Comparison of ENCODE assay signal across 9 mouse cellular contexts in the genomic region with DNA sequence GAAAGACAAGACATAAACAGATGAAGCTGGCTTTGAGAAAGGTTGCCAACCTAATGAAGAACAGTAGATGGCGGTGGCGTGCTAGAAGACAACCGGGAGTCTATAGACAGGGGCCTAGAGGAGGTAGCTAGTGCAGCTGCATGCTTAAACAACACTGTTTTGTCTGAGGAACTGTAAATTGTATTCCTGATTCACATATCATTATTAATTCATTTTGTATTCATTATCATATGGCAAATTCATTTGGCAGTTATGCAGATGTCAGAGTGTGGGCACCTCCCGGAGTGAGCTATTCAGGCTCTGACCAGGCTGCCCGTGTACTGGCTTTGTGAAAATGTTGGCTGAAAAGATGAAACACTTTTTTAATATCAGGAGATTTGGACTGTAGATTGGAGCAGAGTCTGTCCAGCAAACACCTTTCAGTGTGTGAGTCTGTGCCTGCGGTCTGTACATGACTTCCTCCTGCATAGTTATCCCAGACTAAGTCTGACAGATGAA.
DNase-seq lines count a peak whose midpoint lies in the region; ATAC-seq and TF ChIP-seq lines count a peak whose summit lies in the region.
"Had no signal": no experiment of that assay in that cellular context is flagged by ENCODE, and none has a peak within 500 bp of the region (broad histone marks: within the 10 kb centered on the region; RNA-seq: fewer than 3 reads in every experiment).

No protein-coding gene starts in this region.

- intact Hi-C loops in gastrocnemius, postnatal 14 days (cut with DNase I; ENCODE audit: low total_unique reads), result no loop called here

- peak; percentile 5 for DNase-seq in kidney, adult 18-20 months
- DNase-seq in kidney, adult 11 months, result no peak
- DNase-seq in cerebellum, postnatal 36 days, result peak; percentile 4 to 24
- DNase-seq in gastrocnemius, postnatal 14 days, result peak; percentile 15
- DNase-seq in layer of hippocampus, adult 2 months (ENCODE audit: low spot score in 2 of 2), result peak; percentile 60 to 72
- peak; percentile 48 for DNase-seq in lung, postnatal 0 days (ENCODE audit: low spot score)
- DNase-seq in right cerebral cortex, postnatal 36 days (ENCODE audit: low spot score in 2 of 2), result peak; percentile 37 to 43
- DNase-seq in urinary bladder, postnatal 25 days (ENCODE audit: low spot score), result no peak
- DNase-seq: liver, embryonic 13.5 days had no signal

- H3K4me1 ChIP-seq in lung, postnatal 0 days (ENCODE audit: insufficient read depth, low read depth, low read length), result no peaks in the 10 kb centered on the region
- H3K4me1 ChIP-seq: liver, embryonic 13.5 days had no signal

- H3K27ac ChIP-seq in layer of hippocampus, adult 2 months, result no peak overlapping the region
- H3K27ac ChIP-seq in lung, postnatal 0 days (ENCODE audit: low read length), result no peak overlapping the region
- H3K27ac ChIP-seq: liver, embryonic 13.5 days had no signal

- no peak overlapping the region for H3K4me2 ChIP-seq in lung, postnatal 0 days (replicated peaks; ENCODE audit: low read depth, low read length)
- H3K4me2 ChIP-seq: liver, embryonic 13.5 days had no signal

- WGBS in lung, postnatal 0 days, result 37% methylated on average over 6 of the region's 6 CpGs

- H3K4me3 ChIP-seq in layer of hippocampus, adult 2 months, result no peak overlapping the region
- no peak overlapping the region for H3K4me3 ChIP-seq in lung, postnatal 0 days (ENCODE audit: low read depth, low read length)
- H3K4me3 ChIP-seq: liver, embryonic 13.5 days had no signal

- H3K9ac ChIP-seq in lung, postnatal 0 days (replicated peaks; ENCODE audit: low read depth), result no peak overlapping the region
- H3K9ac ChIP-seq: liver, embryonic 13.5 days had no signal

- no peaks in the 10 kb centered on the region for H3K27me3 ChIP-seq in lung, postnatal 0 days (replicated peaks; ENCODE audit: insufficient read depth, low read length)
- H3K27me3 ChIP-seq: liver, embryonic 13.5 days had no signal

- no peaks in the 10 kb centered on the region for H3K9me3 ChIP-seq in lung, postnatal 0 days (ENCODE audit: low read length)
- H3K9me3 ChIP-seq: liver, embryonic 13.5 days had no signal

- no peaks in the 10 kb centered on the region for H3K36me3 ChIP-seq in lung, postnatal 0 days (ENCODE audit: insufficient read depth, low read length)
- H3K36me3 ChIP-seq: liver, embryonic 13.5 days had no signal

- TF ChIP-seq CTCF in layer of hippocampus, adult 2 months (conservative IDR thresholded peaks at IDR 0.05), result peak; percentile 90
- peak; percentile 64 for TF ChIP-seq CTCF in lung, postnatal 0 days (IDR thresholded peaks at IDR 0.05)

- no peak for ATAC-seq in lung, postnatal 0 days

- TF ChIP-seq EP300 in lung, postnatal 0 days (IDR thresholded peaks at IDR 0.05), result no peak

Comparison
In these comparisons a context has a peak if more than half of its experiments do, and no peak if none do; other contexts are left out.
1. DNase-seq: peak in kidney, adult 18-20 months (single experiment), cerebellum, postnatal 36 days (2 of 2), gastrocnemius, postnatal 14 days (single experiment), layer of hippocampus, adult 2 months (2 of 2), lung, postnatal 0 days (single experiment) and right cerebral cortex, postnatal 36 days (2 of 2); none in kidney, adult 11 months (single experiment) and urinary bladder, postnatal 25 days (single experiment).